Mouse (Mus musculus): Measurements from ENCODE around the gene Hoxb3. TPM values are rescaled to one million over a fixed set of nuclear protein-coding genes. Genes with fewer than 3 reads are reported as not detected.

The Hoxb3 gene
- 13.5 and 13.9 TPM in 2 replicates for polyA plus RNA-seq (2014; fragmentation: Nextera tagmentation; extraction: Ambion mirVana)

GRCm38 (mm10) chr11:96323154-96323553 lies at the start of gene Hoxb3:
TSS of gene Hoxb3 (plus strand) at chr11:96323326.
- Histone ChIP-seq H3K9me3 (ENCODE audit: control insufficient read depth, low read length) (no peaks in the 10 kb centered on the region), H3K9ac (replicated peaks; ENCODE audit: low read depth, low read length) (peak within 1 kb of the TSS; percentile 100), H3K36me3 (ENCODE audit: control insufficient read depth, insufficient read depth, low read length) (peaks cover 6% of the 10 kb centered on the region), H3K27ac (ENCODE audit: low read depth, low read length) (peak within 1 kb of the TSS; percentile 100), H3K4me2 (ENCODE audit: low read depth, low read length) (peak within 1 kb of the TSS; percentile 100), H3K4me3 (ENCODE audit: low read depth, low read length) (peak within 1 kb of the TSS; percentile 95), H3K27me3 (ENCODE audit: control insufficient read depth, insufficient read depth, low read length) (no peaks in the 10 kb centered on the region), H3K4me1 (ENCODE audit: control insufficient read depth, insufficient read depth, low read length) (peaks cover 64% of the 10 kb centered on the region)
- no peak for ATAC-seq (ENCODE audit: low read depth)
- WGBS = 11% methylated on average over 10 of the region's 10 CpGs

- Histone ChIP-seq H3K9me3 (ENCODE audit: control insufficient read depth, low read length) (no peaks in the 10 kb centered on the region), H3K36me3 (ENCODE audit: control insufficient read depth, insufficient read depth, low read length) (no peaks in the 10 kb centered on the region), H3K27me3 (ENCODE audit: control insufficient read depth, insufficient read depth, low read length) (no peaks in the 10 kb centered on the region), H3K4me1 (ENCODE audit: control insufficient read depth, insufficient read depth, low read length) (peaks cover 52% of the 10 kb centered on the region), H3K4me3 (ENCODE audit: low read depth, low read length) (peak overlapping the region; percentile 95), H3K9ac (replicated peaks; ENCODE audit: low read depth, low read length) (peak overlapping the region; percentile 100), H3K4me2 (ENCODE audit: low read depth, low read length) (peak overlapping the region; percentile 100), H3K27ac (ENCODE audit: low read depth, low read length) (peak overlapping the region; percentile 100)
- ATAC-seq (ENCODE audit: low read depth) = no peak
- WGBS = 16% methylated on average over 10 of the region's 10 CpGs
These were observed 48.7 kb upstream of the Hoxb3 start for GRCm38 (mm10) chr11:96274428-96274827.

- no peak for ATAC-seq (ENCODE audit: low read depth)
- 8% methylated on average over 4 of the region's 4 CpGs for WGBS
- H3K4me3 ChIP-seq (ENCODE audit: low read depth, low read length) = peak overlapping the region; percentile 95
- peak overlapping the region; percentile 100 for H3K27ac ChIP-seq (ENCODE audit: low read depth, low read length)
- no peaks in the 10 kb centered on the region for H3K9me3 ChIP-seq (ENCODE audit: control insufficient read depth, low read length)
- no peaks in the 10 kb centered on the region for H3K27me3 ChIP-seq (ENCODE audit: control insufficient read depth, insufficient read depth, low read length)
- H3K9ac ChIP-seq (replicated peaks; ENCODE audit: low read depth, low read length) = peak overlapping the region; percentile 100
- peaks cover 55% of the 10 kb centered on the region for H3K4me1 ChIP-seq (ENCODE audit: control insufficient read depth, insufficient read depth, low read length)
- H3K4me2 ChIP-seq (ENCODE audit: low read depth, low read length) = peak overlapping the region; percentile 100
- H3K36me3 ChIP-seq (ENCODE audit: control insufficient read depth, insufficient read depth, low read length) = no peaks in the 10 kb centered on the region
These were observed 47.2 kb upstream of the Hoxb3 start for GRCm38 (mm10) chr11:96275896-96276295.

GRCm38 (mm10) chr11:96277151-96278044 lies 45.7 kb upstream of the Hoxb3 start:
- Histone ChIP-seq H3K9ac (replicated peaks; ENCODE audit: low read depth, low read length) (peak overlapping the region; percentile 100), H3K4me1 (ENCODE audit: control insufficient read depth, insufficient read depth, low read length) (peaks cover 62% of the 10 kb centered on the region)
- WGBS = under 1% methylated on average over 35 of the region's 35 CpGs

GRCm38 (mm10) chr11:96278324-96278723 lies 44.8 kb upstream of the Hoxb3 start:
- Histone ChIP-seq H3K4me3 (ENCODE audit: low read depth, low read length) (peak overlapping the region; percentile 95), H3K27ac (ENCODE audit: low read depth, low read length) (peak overlapping the region; percentile 100)

More at GRCm38 (mm10) chr11:96277151-96278044, 45.7 kb upstream of the Hoxb3 start:
- Histone ChIP-seq H3K36me3 (ENCODE audit: control insufficient read depth, insufficient read depth, low read length) (no peaks in the 10 kb centered on the region), H3K4me3 (ENCODE audit: low read depth, low read length) (peak overlapping the region; percentile 95), H3K27me3 (ENCODE audit: control insufficient read depth, insufficient read depth, low read length) (no peaks in the 10 kb centered on the region), H3K4me2 (ENCODE audit: low read depth, low read length) (peak overlapping the region; percentile 100), H3K9me3 (ENCODE audit: control insufficient read depth, low read length) (no peaks in the 10 kb centered on the region), H3K27ac (ENCODE audit: low read depth, low read length) (peak overlapping the region; percentile 100)
- ATAC-seq (ENCODE audit: low read depth) = no peak

GRCm38 (mm10) chr11:96278773-96279172 lies 44.4 kb upstream of the Hoxb3 start:
- WGBS = 0% methylated on average over 9 of the region's 9 CpGs
- H3K9me3 ChIP-seq (ENCODE audit: control insufficient read depth, low read length) = no peaks in the 10 kb centered on the region
- H3K4me3 ChIP-seq (ENCODE audit: low read depth, low read length) = peak overlapping the region; percentile 95
- no peaks in the 10 kb centered on the region for H3K36me3 ChIP-seq (ENCODE audit: control insufficient read depth, insufficient read depth, low read length)
- no peaks in the 10 kb centered on the region for H3K27me3 ChIP-seq (ENCODE audit: control insufficient read depth, insufficient read depth, low read length)
- H3K4me1 ChIP-seq (ENCODE audit: control insufficient read depth, insufficient read depth, low read length) = peaks cover 62% of the 10 kb centered on the region
- ATAC-seq (ENCODE audit: low read depth) = peak; percentile 72
- H3K4me2 ChIP-seq (ENCODE audit: low read depth, low read length) = peak overlapping the region; percentile 100
- peak overlapping the region; percentile 100 for H3K27ac ChIP-seq (ENCODE audit: low read depth, low read length)
- peak overlapping the region; percentile 100 for H3K9ac ChIP-seq (replicated peaks; ENCODE audit: low read depth, low read length)

More at GRCm38 (mm10) chr11:96278324-96278723, 44.8 kb upstream of the Hoxb3 start:
- H3K4me2 ChIP-seq (ENCODE audit: low read depth, low read length) = peak overlapping the region; percentile 100
- no peaks in the 10 kb centered on the region for H3K9me3 ChIP-seq (ENCODE audit: control insufficient read depth, low read length)
- no peaks in the 10 kb centered on the region for H3K27me3 ChIP-seq (ENCODE audit: control insufficient read depth, insufficient read depth, low read length)
- H3K4me1 ChIP-seq (ENCODE audit: control insufficient read depth, insufficient read depth, low read length) = peaks cover 62% of the 10 kb centered on the region
- 3% methylated on average over 14 of the region's 14 CpGs for WGBS
- no peaks in the 10 kb centered on the region for H3K36me3 ChIP-seq (ENCODE audit: control insufficient read depth, insufficient read depth, low read length)
- peak overlapping the region; percentile 100 for H3K9ac ChIP-seq (replicated peaks; ENCODE audit: low read depth, low read length)
- ATAC-seq (ENCODE audit: low read depth) = no peak

- no peaks in the 10 kb centered on the region for H3K9me3 ChIP-seq (ENCODE audit: control insufficient read depth, low read length)
- peak overlapping the region; percentile 100 for H3K27ac ChIP-seq (ENCODE audit: low read depth, low read length)
- ATAC-seq (ENCODE audit: low read depth) = no peak
- H3K4me1 ChIP-seq (ENCODE audit: control insufficient read depth, insufficient read depth, low read length) = peaks cover 55% of the 10 kb centered on the region
- peak overlapping the region; percentile 100 for H3K9ac ChIP-seq (replicated peaks; ENCODE audit: low read depth, low read length)
- peaks cover 5% of the 10 kb centered on the region; the same call in 1 of the 2 replicates for H3K36me3 ChIP-seq (ENCODE audit: control insufficient read depth, insufficient read depth, low read length)
- peak overlapping the region; percentile 100 for H3K4me2 ChIP-seq (ENCODE audit: low read depth, low read length)
- 1% methylated on average over 31 of the region's 31 CpGs for WGBS
- no peaks in the 10 kb centered on the region for H3K27me3 ChIP-seq (ENCODE audit: control insufficient read depth, insufficient read depth, low read length)
- peak overlapping the region; percentile 95 for H3K4me3 ChIP-seq (ENCODE audit: low read depth, low read length)
These were observed 43.5 kb upstream of the Hoxb3 start for GRCm38 (mm10) chr11:96279421-96280233.

GRCm38 (mm10) chr11:96280399-96281378 lies 42.4 kb upstream of the Hoxb3 start:
- peak overlapping the region; percentile 100 for H3K9ac ChIP-seq (replicated peaks; ENCODE audit: low read depth, low read length)

More at GRCm38 (mm10) chr11:96280399-96281378, 42.4 kb upstream of the Hoxb3 start:
- Histone ChIP-seq H3K36me3 (ENCODE audit: control insufficient read depth, insufficient read depth, low read length) (peaks cover 6% of the 10 kb centered on the region; the same call in 1 of the 2 replicates), H3K4me1 (ENCODE audit: control insufficient read depth, insufficient read depth, low read length) (peaks cover 47% of the 10 kb centered on the region), H3K4me3 (ENCODE audit: low read depth, low read length) (peak overlapping the region; percentile 95), H3K27me3 (ENCODE audit: control insufficient read depth, insufficient read depth, low read length) (no peaks in the 10 kb centered on the region), H3K4me2 (ENCODE audit: low read depth, low read length) (peak overlapping the region; percentile 100), H3K27ac (ENCODE audit: low read depth, low read length) (peak overlapping the region; percentile 100), H3K9me3 (ENCODE audit: control insufficient read depth, low read length) (no peaks in the 10 kb centered on the region)
- no peak for ATAC-seq (ENCODE audit: low read depth)
- 9% methylated on average over 8 of the region's 8 CpGs for WGBS

Data from neural tube, embryonic 14.5 days (tissue).